Mouse (Mus musculus) liver, postnatal 0 days (tissue): ENCODE measurements at regions not wholly inside any gene's neighbourhood (a gene's known extent, or its start where the extent isn't known, plus 50 kb on each side); places are given as distances from the start of the nearest gene placed in this dataset.

Experiments used
- ATAC-seq: fragments of 200-750 bp; cut with Nextera tagmentation; 2 replicates; pipeline ENCODE4 v1.8.0; 2017; ENCODE audit warnings: mild to moderate bottlenecking, moderate library complexity
- DNase-seq: peaks from one replicate; pipeline ENCODE4 v3.0.0-alpha.2; 2016
- H3K27ac ChIP-seq: fragments of 300-500 bp; sonication (generic); 2 replicates; pipeline ENCODE4 v1.5.1; 2014; ENCODE audit warnings: antibody characterized with exemption, moderate library complexity, mild to moderate bottlenecking, low read depth
- H3K27me3 ChIP-seq: fragments of 300-500 bp; sonication (generic); 2 replicates; pipeline ENCODE4 v1.6.1; 2014; ENCODE audit warnings: low read length, control low read depth, mixed read lengths; ENCODE audit not compliant: insufficient read depth
- H3K36me3 ChIP-seq: fragments of 300-500 bp; sonication (generic); replicated peaks from 2 replicates; pipeline ENCODE4 v1.6.1; 2014; ENCODE audit warnings: mild to moderate bottlenecking, control low read depth, low read length, moderate library complexity, mixed read lengths; ENCODE audit not compliant: insufficient read depth
- H3K4me1 ChIP-seq: fragments of 300-500 bp; sonication (generic); 2 replicates; pipeline ENCODE4 v1.6.1; 2014; ENCODE audit warnings: antibody characterized with exemption, mild to moderate bottlenecking, control low read depth; ENCODE audit not compliant: insufficient read depth
- H3K4me2 ChIP-seq: fragments of 300-500 bp; sonication (generic); 2 replicates; pipeline ENCODE4 v1.6.1; 2014; ENCODE audit warnings: low read depth, mild to moderate bottlenecking, low read length, moderate library complexity, mixed read lengths
- H3K4me3 ChIP-seq: fragments of 300-500 bp; sonication (generic); 2 replicates; pipeline ENCODE4 v1.5.1; 2014; ENCODE audit warnings: low read depth, low read length
- H3K9ac ChIP-seq: fragments of 300-500 bp; sonication (generic); replicated peaks from 2 replicates; pipeline ENCODE4 v1.6.1; 2014; ENCODE audit warnings: mild to moderate bottlenecking, moderate library complexity
- H3K9me3 ChIP-seq: fragments of 300-500 bp; sonication (generic); 2 replicates; pipeline ENCODE4 v1.6.1; 2016; ENCODE audit warnings: mild to moderate bottlenecking, control low read depth, low read length, mixed read lengths
- CTCF ChIP-seq: sonication (generic); IDR thresholded peaks from 2 replicates; pipeline ENCODE4 v1.5.1; 2016; ENCODE audit warnings: antibody characterized with exemption, low read depth
- EP300 ChIP-seq: IDR thresholded peaks from 2 replicates; pipeline ENCODE4 v1.6.1; 2016; ENCODE audit warnings: antibody characterized with exemption, low read depth, mild to moderate bottlenecking
- WGBS: fragments of 180-500 bp; shearing (Covaris S2); extraction: QIAGEN DNeasy Blood & Tissue Kit; methylation state at CpG from one replicate; pipeline ENCODE4 v1.1.7; 2014; ENCODE audit not compliant: insufficient replicate concordance; 5-methylcytosine and 5-hydroxymethylcytosine counted together

DNA sequence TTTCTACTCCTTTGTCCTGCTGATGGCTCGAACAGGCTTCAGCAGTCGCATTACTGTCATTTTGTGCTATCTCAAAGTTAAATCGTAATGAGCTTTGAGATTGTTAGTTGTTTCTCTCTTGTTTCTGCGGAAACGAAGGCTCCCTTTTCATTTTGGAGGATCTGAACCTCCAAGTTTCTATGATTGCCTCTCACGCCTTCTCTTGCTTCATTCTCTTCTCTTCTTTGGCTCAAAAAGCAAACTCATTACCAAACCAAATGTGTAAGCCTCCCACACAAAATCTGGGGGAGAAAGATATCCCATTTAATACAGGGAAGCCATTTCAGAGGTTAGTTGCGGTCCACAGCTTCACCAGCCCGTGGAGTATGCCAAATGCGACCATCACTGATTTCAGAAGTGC is 121.1 kb upstream of the Gm6657 start:
- Histone ChIP-seq H3K9ac (no peak overlapping the region), H3K4me2 (no peak overlapping the region), H3K36me3 (no peaks in the 10 kb centered on the region), H3K4me3 (no peak overlapping the region), H3K4me1 (no peaks in the 10 kb centered on the region), H3K9me3 (no peaks in the 10 kb centered on the region), H3K27me3 (no peaks in the 10 kb centered on the region), H3K27ac (no peak overlapping the region)
- ATAC-seq (no peak), DNase-seq (no peak)
- 83% methylated on average over 9 of the region's 9 CpGs for WGBS
- no peak for TF ChIP-seq CTCF
- TF ChIP-seq EP300, result no peak

DNA sequence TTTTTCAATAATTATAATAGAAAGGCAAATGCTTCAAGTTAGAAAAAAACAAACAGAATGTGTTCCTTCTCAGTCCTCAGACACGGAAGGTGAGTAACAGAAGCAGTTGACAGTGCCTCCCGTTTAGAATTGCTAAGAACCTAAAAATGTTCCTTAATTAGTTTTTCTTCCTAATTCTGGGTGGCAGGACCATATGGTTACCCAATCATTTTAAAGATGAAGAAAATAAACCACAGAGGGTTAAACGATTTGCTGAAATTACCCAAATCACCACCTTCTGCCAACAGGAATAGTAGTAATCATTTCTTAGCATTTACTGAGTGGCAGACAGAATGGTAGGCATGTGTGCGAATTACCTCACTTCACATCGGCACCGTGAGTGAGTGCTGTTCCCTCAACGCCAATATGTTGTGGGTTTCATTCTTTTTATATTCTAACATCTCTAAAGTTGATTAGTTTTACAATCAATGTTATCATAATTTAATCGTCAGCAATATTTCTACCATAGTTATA is 119.7 kb upstream of the Gm6657 start:
- 81% methylated on average over 8 of the region's 8 CpGs for WGBS
- H3K9ac ChIP-seq, result no peak overlapping the region
- no peak overlapping the region for H3K4me3 ChIP-seq
- no peaks in the 10 kb centered on the region for H3K4me1 ChIP-seq
- H3K36me3 ChIP-seq, result no peaks in the 10 kb centered on the region
- no peaks in the 10 kb centered on the region for H3K27me3 ChIP-seq
- H3K9me3 ChIP-seq, result no peaks in the 10 kb centered on the region
- no peak overlapping the region for H3K4me2 ChIP-seq
- ATAC-seq (no peak), DNase-seq (no peak)
- H3K27ac ChIP-seq, result no peak overlapping the region
- no peak for TF ChIP-seq CTCF
- TF ChIP-seq EP300, result no peak

DNA sequence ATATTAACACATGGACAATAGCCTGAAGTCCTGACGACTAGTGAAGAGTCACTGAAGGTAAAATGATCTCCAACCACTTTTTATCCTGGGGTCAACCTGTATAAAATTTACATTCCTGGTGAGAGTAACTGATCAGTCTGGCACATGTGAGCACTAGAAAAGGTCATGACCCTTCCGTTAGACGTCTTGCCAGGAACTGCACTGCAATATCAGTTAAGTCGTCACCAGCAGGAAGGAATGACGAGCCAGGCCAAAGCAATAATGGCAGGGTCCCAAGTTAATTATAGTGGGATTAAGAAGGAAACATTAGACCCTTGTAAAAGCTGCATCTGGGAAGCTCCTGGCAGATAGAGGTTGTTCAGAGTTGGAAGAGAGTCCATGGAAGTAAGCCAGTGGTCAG is 116.8 kb upstream of the Gm6657 start:
- no peaks in the 10 kb centered on the region for H3K36me3 ChIP-seq
- no peak overlapping the region for H3K9ac ChIP-seq
- 65% methylated on average over 5 of the region's 5 CpGs for WGBS
- no peak overlapping the region for H3K27ac ChIP-seq
- H3K4me1 ChIP-seq, result 0 out of 2 replicates have a peak, but pooled peaks cover 2% of the 10 kb centered on the region
- H3K4me3 ChIP-seq, result no peak overlapping the region
- H3K9me3 ChIP-seq, result no peaks in the 10 kb centered on the region
- no peak for TF ChIP-seq EP300
- no peak for TF ChIP-seq CTCF
- ATAC-seq (no peak), DNase-seq (no peak)
- H3K4me2 ChIP-seq, result no peak overlapping the region
- no peaks in the 10 kb centered on the region for H3K27me3 ChIP-seq

DNA sequence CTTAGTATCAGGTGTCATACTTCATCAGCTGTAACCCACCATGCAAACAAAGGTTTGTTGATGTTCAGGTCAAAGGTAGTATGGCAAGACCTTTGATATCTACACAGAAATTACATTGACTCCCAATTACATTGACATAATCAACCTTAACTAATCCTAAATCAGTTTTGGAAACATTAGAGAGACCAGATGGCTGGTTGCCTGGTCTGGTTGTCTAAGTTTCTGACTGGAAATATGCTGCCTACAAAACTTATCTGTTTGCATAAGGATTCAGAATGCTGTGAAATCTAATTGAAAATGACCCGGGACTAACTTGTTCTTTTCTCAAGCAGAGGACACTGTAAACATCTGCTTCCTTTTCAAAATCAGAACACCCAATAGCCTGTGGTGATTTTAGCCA is 111.9 kb upstream of the Gm6657 start:
- ATAC-seq (no peak), DNase-seq (no peak)
- Histone ChIP-seq H3K4me2 (0 out of 2 replicates have a peak overlapping the region, but pooled peaks have one; percentile 4), H3K27ac (no peak overlapping the region), H3K9me3 (no peaks in the 10 kb centered on the region), H3K9ac (no peak overlapping the region), H3K4me1 (0 out of 2 replicates have a peak, but pooled peaks cover 7% of the 10 kb centered on the region), H3K27me3 (no peaks in the 10 kb centered on the region), H3K36me3 (no peaks in the 10 kb centered on the region), H3K4me3 (no peak overlapping the region)
- 66% methylated on average over 1 of the region's 1 CpGs for WGBS
- no peak for TF ChIP-seq EP300
- TF ChIP-seq CTCF, result no peak

DNA sequence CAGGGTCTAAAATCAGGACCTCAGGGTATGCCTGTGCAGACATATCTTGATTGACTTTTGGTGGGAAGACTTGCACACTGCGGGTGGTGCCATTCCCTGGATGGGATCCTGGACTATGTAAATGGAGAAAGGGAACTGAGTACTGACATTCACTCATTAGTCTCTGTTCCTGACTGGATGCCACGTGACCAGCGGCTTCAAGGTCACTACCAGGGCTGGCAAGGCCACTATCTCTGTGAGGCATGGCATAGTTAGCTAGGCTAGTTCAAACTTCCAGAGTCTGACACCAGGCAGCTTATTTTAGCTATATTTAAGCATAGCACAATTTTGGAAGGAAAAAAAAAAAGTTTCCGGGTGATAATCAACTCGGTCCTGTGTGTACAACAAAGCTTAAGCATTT is 108.0 kb upstream of the Gm6657 start:
- Histone ChIP-seq H3K9ac (no peak overlapping the region), H3K4me1 (0 out of 2 replicates have a peak, but pooled peaks cover 7% of the 10 kb centered on the region), H3K36me3 (no peaks in the 10 kb centered on the region), H3K4me2 (no peak overlapping the region), H3K27me3 (no peaks in the 10 kb centered on the region), H3K27ac (no peak overlapping the region), H3K9me3 (no peaks in the 10 kb centered on the region), H3K4me3 (no peak overlapping the region)
- no peak for TF ChIP-seq CTCF
- TF ChIP-seq EP300, result no peak
- no peak for ATAC-seq
- WGBS, result 75% methylated on average over 5 of the region's 5 CpGs
- no peak for DNase-seq

DNA sequence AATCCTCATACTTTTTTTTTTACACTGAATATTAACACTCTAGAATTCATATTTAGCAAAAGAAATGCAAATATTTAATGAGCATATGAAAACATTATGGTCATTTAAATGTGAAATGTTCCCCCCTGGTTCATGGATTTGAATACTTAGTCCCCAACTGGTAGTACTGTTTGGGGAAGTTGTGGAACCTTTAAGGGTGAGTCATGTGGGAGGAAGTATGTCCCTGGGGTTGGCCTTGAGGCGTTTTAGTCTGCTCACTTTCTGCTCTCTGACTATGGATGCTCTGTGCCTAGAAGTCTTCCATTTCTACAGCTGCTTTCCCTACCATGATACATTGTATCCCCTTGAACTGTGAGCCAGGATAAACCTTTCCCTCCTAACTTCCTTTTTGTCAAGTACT is 106.1 kb upstream of the Gm6657 start:
- TF ChIP-seq CTCF, result no peak
- no peak for TF ChIP-seq EP300

DNA sequence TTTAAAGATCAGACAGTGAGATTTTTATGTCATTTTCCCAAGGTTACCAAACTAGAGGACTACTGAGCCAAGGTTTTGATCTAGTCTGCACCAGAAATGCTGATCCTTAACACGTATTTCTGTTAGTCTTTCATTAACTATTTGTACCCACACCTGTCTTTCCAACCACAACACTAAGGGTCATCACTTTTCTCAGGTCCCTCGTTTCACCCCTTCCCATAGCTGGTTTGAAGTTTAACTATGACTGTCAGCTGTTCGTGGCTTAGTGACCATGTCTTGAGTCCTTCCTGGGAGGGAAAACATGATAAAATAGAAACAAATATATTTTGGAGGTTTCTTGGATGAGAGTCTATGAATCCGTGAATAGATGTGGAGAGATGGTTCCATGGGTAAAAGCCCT is 99.6 kb upstream of the Gm6657 start:
- TF ChIP-seq EP300 (no peak), CTCF (no peak)
- H3K4me2 ChIP-seq, result no peak overlapping the region
- 64% methylated on average over 4 of the region's 4 CpGs for WGBS

More for the DNA sequence above, 106.1 kb upstream of the Gm6657 start:
- no peak overlapping the region for H3K4me3 ChIP-seq
- 16% methylated on average over 1 of the region's 1 CpGs for WGBS
- no peaks in the 10 kb centered on the region for H3K4me1 ChIP-seq
- ATAC-seq, result no peak
- no peaks in the 10 kb centered on the region for H3K36me3 ChIP-seq
- no peak for DNase-seq
- H3K27ac ChIP-seq, result no peak overlapping the region
- no peaks in the 10 kb centered on the region for H3K9me3 ChIP-seq
- no peak overlapping the region for H3K9ac ChIP-seq
- H3K4me2 ChIP-seq, result no peak overlapping the region
- no peaks in the 10 kb centered on the region for H3K27me3 ChIP-seq

More for the DNA sequence above, 99.6 kb upstream of the Gm6657 start:
- no peak for ATAC-seq
- H3K4me3 ChIP-seq, result no peak overlapping the region
- no peaks in the 10 kb centered on the region for H3K4me1 ChIP-seq
- no peak overlapping the region for H3K27ac ChIP-seq
- no peaks in the 10 kb centered on the region for H3K36me3 ChIP-seq
- H3K27me3 ChIP-seq, result no peaks in the 10 kb centered on the region
- no peak overlapping the region for H3K9ac ChIP-seq
- no peak for DNase-seq
- H3K9me3 ChIP-seq, result no peaks in the 10 kb centered on the region
